Mouse (Mus musculus) cerebellum, adult 2 months (tissue): Measurements from ENCODE around the gene Igfals.

Experiments
- CTCF ChIP-seq: fragments of 200-500 bp; IDR thresholded peaks from 2 replicates; pipeline ENCODE4 v1.5.1; 2011; ENCODE audit warnings: low read depth, mild to moderate bottlenecking, control low read depth, low read length, moderate library complexity, borderline replicate concordance; ENCODE audit not compliant: insufficient read depth
- POLR2A ChIP-seq: fragments of 200-500 bp; IDR thresholded peaks from 2 replicates; pipeline ENCODE4 v1.6.1; 2011; ENCODE audit warnings: low read length, control low read depth, borderline replicate concordance; ENCODE audit not compliant: insufficient read depth

GRCm38 (mm10) chr17:24903767-24904166 is 38.0 kb downstream of the Igfals start:
- TF ChIP-seq POLR2A = no peak
- TF ChIP-seq CTCF = no peak
